Mouse (Mus musculus) embryo, embryonic 11.5 days (tissue): ENCODE results near the gene Sprr1a.
"Not testable (repeated sequence)": the region's sequence is repeated elsewhere in the genome, so short reads cannot be mapped to it uniquely, and the experiment has no call there.

Source experiments
- DNase-seq: peaks from one replicate; pipeline ENCODE4 v3.0.0-alpha.2; 2012; ENCODE audit warnings: low read depth, low spot score

The Sprr1a gene

DNA sequence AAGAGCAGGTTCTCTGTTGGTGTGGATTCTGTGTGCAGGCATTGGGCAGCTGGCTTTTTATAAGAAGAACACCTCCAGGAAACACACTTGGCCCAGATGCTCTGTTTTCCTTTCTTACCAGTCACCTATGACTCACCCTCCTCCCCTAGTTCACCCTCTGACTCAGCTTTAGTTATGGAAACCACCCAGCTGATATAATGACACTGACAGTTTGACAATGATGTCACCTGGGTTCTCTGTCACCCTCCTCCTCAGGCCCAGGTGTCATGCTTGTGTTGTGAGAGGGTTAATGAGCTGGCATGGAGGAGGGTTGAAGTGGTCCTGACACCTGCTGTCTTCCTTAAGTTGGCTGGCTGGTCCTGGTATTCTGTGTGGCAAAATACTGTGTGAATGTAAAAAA is at the start of gene Sprr1a:
Gene Sprr1a (minus strand): TSS at position 33 of the 400 bp plus-strand sequence.
- no peak for DNase-seq

DNA sequence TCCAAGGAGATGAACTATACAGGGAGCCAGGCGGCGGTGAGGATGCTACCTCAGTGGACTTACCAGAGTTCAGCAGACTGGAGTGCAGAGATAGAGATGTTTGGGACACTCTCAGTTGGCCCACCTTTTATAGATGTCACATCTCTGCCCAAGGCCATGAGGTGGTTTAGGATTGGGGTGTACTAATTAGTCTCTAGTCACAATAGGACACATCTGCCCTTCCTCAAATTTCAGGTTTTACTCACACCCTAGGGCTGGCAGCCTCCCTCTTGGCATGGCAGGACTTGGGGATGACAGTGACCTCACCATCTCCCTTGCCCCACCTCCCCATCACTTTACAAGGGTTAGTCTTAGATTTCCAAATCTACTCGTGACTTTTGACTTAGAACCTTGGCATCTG is 48.7 kb upstream of the Sprr1a start, which contains the start of gene 2310046K23Rik:
Gene 2310046K23Rik (minus strand): TSS at position 101 of the 400 bp plus-strand sequence.
- no peak for DNase-seq

DNA sequence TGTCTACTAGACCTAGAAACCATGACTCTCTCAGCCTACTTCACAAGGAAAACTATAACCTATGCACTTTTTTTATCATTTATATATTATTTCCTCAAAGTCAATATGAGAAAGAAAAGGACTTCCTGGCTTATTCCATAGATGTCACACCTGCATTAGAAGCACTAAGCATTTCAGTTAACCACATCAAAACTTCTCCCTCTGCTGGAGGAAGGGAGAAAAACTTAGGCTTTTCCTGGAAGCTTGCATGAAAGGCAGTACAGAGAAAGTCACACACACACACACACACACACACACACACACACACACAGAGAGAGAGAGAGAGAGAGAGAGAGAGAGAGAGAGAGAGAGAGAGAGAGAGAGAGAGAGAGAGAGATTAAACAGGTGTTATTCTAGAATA is 26.6 kb upstream of the Sprr1a start:
- DNase-seq, result no peak

DNA sequence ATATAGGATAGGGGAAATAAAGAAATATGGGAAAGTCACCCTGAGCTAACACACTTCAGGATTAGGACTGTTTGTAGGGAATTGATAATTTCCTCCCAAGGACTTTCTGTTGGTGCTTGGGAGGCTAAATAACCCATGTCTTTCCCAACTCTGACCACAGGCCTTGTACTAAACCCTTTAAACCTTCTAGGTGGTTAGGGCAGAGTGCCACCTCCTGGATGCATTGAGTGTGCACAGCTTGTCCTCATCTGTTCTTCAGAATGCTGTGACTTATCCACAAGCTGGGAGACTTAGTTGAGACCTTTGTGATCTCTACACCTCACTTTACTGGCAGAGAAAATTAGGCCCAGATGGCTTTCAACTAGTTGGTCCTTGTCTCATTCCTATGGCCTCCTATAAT is 25.1 kb upstream of the Sprr1a start:
- peak; percentile 8 for DNase-seq

DNA sequence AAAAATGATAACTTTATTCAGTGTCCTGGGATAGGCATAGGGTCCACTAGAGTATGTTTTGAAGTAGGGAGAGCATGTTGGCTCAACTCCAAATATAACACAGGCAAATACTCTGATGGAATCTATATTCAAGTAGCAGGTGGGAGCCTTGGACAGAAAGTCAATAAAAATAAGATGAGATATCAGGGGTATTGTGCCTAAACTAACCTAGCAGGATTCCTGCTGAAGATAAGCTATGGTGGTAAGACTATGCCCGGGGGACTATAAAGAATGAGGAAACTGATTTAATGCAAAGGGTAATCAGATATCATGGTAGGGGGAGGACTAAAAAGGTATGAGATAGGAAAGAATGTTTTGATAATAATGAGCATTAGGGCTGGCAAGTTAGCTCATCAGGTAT is 22.5 kb upstream of the Sprr1a start:
- DNase-seq, result no peak

DNA sequence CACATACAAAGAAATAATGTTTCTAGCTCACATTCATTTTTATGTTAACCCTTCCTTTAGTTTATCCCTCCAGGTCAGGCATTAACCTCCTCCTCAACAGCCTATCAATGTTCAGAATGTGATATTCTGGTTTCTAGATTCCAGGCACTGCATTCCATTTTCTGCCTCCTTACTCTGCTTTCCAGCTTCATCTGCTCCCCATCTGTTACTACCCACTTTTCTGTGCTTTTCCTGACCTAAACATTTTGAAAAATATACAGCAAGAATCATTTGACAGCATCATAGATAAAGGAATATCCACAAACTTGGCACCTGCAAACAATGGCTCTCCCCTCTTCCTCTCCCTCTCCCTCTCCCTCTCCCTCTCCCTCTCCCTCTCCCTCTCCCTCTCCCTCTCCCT is 17.8 kb upstream of the Sprr1a start:
- DNase-seq, result no peak

DNA sequence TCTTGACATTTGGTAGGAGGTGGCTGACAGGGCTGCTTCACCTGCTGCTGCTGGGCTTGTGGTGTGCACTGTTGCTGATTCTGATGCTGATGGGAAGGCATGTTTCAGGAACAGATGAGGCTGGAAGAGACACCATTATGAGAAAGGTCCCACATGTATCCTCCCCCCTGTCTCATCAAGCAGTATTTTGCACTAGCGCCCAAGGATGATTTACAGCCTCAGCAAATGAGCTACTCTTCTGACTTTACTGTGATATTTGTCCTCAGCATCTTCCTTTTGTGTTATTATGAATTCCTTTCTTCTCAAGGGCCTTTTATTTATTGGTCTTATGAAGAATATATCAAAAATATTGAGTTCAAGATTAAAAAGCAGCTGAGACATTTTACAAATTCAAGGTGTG is 14.7 kb upstream of the Sprr1a start, which contains the start of gene Sprr4:
Gene Sprr4 (minus strand): TSS at position 101 of the 400 bp plus-strand sequence.
- no peak for DNase-seq

DNA sequence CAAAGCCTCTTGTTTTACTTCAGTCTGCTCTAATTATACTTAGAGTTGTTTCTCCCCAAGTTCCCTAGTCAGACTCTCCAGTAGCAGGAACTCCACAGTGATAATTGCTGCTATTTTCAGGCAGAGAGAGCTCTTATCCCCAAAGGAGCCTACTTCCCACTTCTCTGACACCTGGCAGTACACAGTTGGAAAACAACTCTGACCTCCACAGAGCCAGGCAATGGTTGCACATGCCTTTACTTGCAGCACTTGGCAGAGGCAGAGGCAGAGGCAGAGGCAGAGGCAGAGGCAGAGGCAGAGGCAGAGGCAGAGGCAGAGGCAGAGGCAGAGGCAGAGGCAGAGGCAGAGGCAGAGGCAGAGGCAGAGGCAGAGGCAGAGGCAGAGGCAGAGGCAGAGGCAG is 4.6 kb upstream of the Sprr1a start:
- DNase-seq, result not testable (repeated sequence)

DNA sequence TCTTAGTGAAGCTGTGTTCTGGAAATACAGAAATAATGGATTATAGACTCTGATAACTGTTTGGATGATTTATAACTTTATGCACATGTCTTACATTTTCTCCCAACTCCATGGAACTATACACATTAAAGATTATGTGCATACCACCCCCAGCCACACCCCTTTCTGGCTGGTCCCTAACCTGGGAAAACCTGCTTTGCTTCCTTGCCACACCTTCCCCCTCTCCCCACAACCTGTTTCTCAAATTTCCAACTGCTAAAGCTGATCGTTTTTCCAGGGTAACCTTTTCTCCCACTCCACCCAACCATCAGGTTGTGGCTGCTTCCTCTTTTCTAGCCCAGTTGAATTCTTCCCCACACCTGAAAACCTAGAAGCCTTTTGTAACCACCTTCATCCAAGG is 612 bp upstream of the Sprr1a start:
- DNase-seq, result no peak

DNA sequence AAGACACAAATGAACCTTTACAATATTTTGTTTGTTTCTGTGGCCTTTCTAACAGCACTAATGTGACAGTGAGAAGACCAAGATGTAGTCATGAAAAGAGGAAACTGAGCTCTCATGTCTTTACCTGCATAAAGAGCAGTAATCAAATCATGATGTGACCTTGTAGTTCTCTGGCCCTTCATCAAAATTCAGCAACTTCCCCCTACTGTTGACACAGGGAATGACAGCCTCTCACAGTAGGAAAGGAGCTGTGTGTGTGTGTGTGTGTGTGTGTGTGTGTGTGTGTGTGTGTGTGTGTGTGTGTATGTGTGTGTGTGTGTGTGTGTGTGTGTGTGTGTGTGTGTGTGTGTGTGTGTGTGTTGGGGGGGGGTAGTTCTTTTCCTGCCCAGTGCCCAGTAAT is 4.4 kb downstream of the Sprr1a start:
- DNase-seq, result peak; percentile 1

DNA sequence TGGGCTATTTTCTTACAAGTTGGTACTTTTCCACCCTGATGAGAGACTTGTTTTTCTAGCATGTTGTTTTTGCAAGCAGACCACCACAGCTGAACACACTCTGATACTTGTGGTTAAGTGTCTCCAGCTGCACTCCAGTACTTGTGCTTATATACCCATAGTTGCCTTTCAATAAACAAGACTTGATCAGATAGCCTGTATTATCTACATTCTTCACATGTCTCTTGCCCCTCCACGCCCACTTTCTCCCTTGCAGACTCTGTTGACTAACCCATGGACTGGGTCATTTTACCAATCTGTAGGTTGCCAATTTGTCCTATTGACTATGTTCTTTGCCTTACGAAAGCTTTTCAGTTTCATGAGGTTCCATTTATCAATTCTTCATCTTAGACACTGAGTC is 15.6 kb downstream of the Sprr1a start:
- no peak for DNase-seq

DNA sequence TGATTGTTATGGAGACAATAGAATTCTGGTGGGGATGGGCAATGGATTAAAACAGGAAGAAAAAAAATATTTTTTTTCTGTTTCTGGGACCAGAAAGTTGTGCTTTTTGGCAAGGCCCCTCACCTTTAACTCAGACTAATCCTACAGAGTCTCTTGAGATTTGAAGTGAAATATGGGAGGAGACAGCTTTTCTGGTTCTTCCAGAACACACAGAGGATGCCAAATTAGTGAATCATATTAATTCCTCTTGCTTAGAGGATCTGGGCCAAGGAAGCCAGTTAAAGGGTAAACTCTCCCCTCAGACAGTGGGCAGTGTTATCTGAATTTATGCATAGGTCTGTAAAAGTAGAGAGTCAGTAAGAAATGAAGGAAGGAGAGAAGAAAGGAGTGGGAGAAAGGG is 18.3 kb downstream of the Sprr1a start:
- no peak for DNase-seq

DNA sequence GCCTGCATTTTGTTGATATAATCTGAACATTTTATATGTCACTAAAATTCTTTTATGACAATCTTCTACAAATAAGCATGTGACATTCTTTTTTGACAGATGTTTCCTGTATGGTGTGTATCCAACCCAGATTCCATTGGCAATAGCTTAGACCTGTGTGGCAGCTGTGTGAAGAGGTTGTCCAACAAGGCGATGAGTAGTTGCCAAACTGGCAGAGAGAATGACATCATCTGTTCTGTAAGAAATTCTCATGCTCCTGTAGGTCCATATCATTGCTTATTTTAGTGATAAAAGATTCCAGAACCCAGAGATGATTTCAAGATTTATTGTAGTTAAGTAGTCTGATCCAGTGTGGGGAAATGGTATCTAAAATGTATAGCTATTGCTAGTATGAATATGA is 19.1 kb downstream of the Sprr1a start:
- no peak for DNase-seq

DNA sequence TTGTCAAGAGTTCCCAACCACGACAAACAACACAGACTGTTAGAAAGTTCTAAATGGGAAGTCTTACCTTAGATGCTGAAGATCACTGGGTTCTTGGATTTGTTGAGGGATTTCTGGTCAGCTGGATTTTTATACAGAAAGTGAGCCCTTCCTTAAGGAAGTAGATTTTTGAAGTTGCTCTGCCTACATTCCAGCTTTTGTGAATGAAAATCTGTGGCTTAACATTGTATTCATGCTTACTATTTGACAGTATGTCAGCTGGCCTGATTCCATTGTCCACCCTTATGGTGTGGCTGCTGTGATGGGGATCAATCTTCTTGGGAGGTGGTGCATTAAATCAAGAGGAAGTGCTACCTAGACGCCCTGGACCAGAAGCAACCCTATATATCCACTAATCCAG is 27.1 kb downstream of the Sprr1a start, which contains the start of gene Sprr3:
Gene Sprr3 (minus strand): TSS at position 101 of the 400 bp plus-strand sequence.
- DNase-seq, result no peak

DNA sequence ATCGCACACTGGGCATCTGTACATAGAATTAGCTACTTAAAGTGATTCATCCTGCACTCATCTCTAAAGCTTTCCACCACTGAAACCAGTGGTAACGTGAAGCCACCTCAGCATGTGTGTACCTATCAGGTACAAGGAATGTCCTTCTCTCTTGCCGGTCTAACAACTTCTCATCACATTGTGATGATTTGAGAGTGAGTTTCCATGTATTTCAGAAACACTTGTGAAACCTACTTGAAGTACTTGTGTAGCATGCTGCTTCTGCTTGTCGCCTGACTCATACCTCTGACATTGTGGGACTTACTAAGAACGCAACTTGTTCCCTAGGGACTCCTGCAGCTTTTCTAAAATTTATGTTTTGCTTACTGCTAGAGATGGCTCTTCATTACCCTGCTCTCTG is 30.5 kb downstream of the Sprr1a start:
- DNase-seq, result no peak

DNA sequence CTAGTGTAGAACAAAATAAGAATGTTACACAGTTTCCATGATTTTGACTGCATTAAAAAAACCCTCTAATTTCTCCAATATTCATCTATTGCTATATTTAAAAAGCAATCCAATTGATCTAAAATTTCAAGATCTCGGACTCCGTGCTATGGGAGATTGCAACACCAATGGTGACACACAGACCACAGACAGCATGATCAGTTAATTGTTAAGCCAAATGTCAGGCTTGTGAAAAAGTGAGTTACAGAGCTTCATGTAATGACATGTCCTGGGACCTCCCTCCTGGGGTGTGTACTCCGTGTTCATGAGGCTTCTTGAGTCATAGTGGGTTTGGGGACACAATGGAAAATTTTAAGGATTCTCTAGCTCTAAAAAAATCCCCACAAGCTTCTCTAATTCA is 45.5 kb downstream of the Sprr1a start:
- DNase-seq, result no peak

DNA sequence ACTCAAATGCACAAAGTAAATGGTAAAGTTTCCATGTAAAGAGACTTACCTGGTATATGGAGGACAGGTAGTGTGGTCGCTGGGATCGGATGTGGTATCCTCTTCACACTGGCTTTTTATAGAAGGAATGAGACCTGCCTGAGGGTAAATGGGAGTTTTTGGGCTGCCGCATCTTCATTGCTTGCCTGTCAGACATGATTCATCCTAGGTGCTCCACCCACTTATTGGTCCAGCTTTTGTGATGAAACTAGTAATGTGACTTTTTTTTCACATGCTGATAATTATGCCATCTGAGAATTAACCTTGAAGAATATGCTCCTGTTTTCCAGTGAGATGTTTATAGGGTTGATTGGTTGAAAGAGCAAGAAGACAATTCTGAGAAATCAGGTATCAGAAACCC is 47.0 kb downstream of the Sprr1a start, which contains the start of gene Sprr1b:
Gene Sprr1b (minus strand): TSS at position 101 of the 400 bp plus-strand sequence.
- no peak for DNase-seq
